In genomic region chr15:79286141-79286540, GRCm38 (mm10) we compare ENCODE assay signal across 30 mouse cellular contexts. TPM values are rescaled to one million over a fixed set of nuclear protein-coding genes. Genes with fewer than 3 reads are reported as not detected.
DNase-seq lines count a peak whose midpoint lies in the region; ATAC-seq and TF ChIP-seq lines count a peak whose summit lies in the region.
"Had no signal": no experiment of that assay in that cellular context is flagged by ENCODE, and none has a peak within 500 bp of the region (broad histone marks: within the 10 kb centered on the region; RNA-seq: fewer than 3 reads in every experiment).

No protein-coding gene starts in this region.

- H3K27me3 ChIP-seq in stomach, embryonic 14.5 days (ENCODE audit: control insufficient read depth, insufficient read depth, low read length), result no peaks in the 10 kb centered on the region
- H3K27me3 ChIP-seq in stomach, postnatal 0 days (ENCODE audit: control insufficient read depth, insufficient read depth, low read length), result no peaks in the 10 kb centered on the region
- H3K27me3 ChIP-seq in kidney, embryonic 15.5 days, result no peaks in the 10 kb centered on the region
- no peaks in the 10 kb centered on the region for H3K27me3 ChIP-seq in heart, embryonic 11.5 days (ENCODE audit: control insufficient read depth, insufficient read depth, low read length)
- H3K27me3 ChIP-seq: embryonic facial prominence, embryonic 13.5 days; forebrain, embryonic 15.5 days; heart, embryonic 13.5 days; limb, embryonic 12.5 days; liver, embryonic 15.5 days; neural tube, embryonic 12.5 days; stomach, embryonic 15.5 days had no signal

- H3K4me2 ChIP-seq in stomach, embryonic 14.5 days (replicated peaks; ENCODE audit: low read depth, low read length), result no peak overlapping the region
- no peak overlapping the region for H3K4me2 ChIP-seq in stomach, postnatal 0 days (replicated peaks; ENCODE audit: low read depth)
- 0 out of 2 replicates have a peak overlapping the region, but pooled peaks have one; percentile 12 for H3K4me2 ChIP-seq in kidney, embryonic 15.5 days
- H3K4me2 ChIP-seq in heart, embryonic 11.5 days, result no peak overlapping the region
- H3K4me2 ChIP-seq: embryonic facial prominence, embryonic 13.5 days; forebrain, embryonic 15.5 days; heart, embryonic 13.5 days; hindbrain, embryonic 14.5 days; limb, embryonic 12.5 days; liver, embryonic 15.5 days; lung, embryonic 14.5 days; midbrain, embryonic 11.5 days; neural tube, embryonic 12.5 days; stomach, embryonic 15.5 days had no signal

- TF ChIP-seq EP300 in stomach, postnatal 0 days (optimal IDR thresholded peaks at IDR 0.05), result no peak

- no peak overlapping the region for H3K9ac ChIP-seq in stomach, embryonic 14.5 days (replicated peaks; ENCODE audit: low read depth, low read length)
- no peak overlapping the region for H3K9ac ChIP-seq in stomach, postnatal 0 days (ENCODE audit: low read length)
- H3K9ac ChIP-seq in kidney, embryonic 15.5 days, result no peak overlapping the region
- H3K9ac ChIP-seq in heart, embryonic 11.5 days (ENCODE audit: low read depth, low read length), result no peak overlapping the region
- H3K9ac ChIP-seq: forebrain, embryonic 15.5 days; heart, embryonic 13.5 days; hindbrain, embryonic 14.5 days; limb, embryonic 12.5 days; liver, embryonic 15.5 days; lung, embryonic 14.5 days; neural tube, embryonic 12.5 days; stomach, embryonic 15.5 days had no signal

- WGBS in stomach, embryonic 14.5 days, result 84% methylated on average over 7 of the region's 7 CpGs
- 76% methylated on average over 7 of the region's 7 CpGs for WGBS in stomach, postnatal 0 days
- 81% methylated on average over 7 of the region's 7 CpGs for WGBS in kidney, embryonic 15.5 days
- 84% methylated on average over 7 of the region's 7 CpGs for WGBS in heart, embryonic 11.5 days (ENCODE audit: insufficient replicate concordance)

- no peak overlapping the region for H3K4me3 ChIP-seq in stomach, embryonic 14.5 days (ENCODE audit: low read depth, low read length)
- H3K4me3 ChIP-seq in stomach, postnatal 0 days (ENCODE audit: low read depth, low read length), result no peak overlapping the region
- H3K4me3 ChIP-seq in kidney, embryonic 15.5 days (replicated peaks), result no peak overlapping the region
- no peak overlapping the region for H3K4me3 ChIP-seq in heart, embryonic 11.5 days (ENCODE audit: low read depth, low read length)
- H3K4me3 ChIP-seq: embryonic facial prominence, embryonic 13.5 days; forebrain, embryonic 10.5 days; forebrain, embryonic 15.5 days; heart, adult 2 months; heart, embryonic 13.5 days; left cerebral cortex, adult 2 months; limb, embryonic 12.5 days; liver, embryonic 15.5 days; myocyte; neural tube, embryonic 12.5 days; stomach, embryonic 15.5 days had no signal

- no peak for TF ChIP-seq CTCF in stomach, postnatal 0 days (IDR thresholded peaks at IDR 0.05; ENCODE audit: low read depth)

- peak overlapping the region; percentile 39; the same call in 1 of the 2 replicates for H3K27ac ChIP-seq in stomach, embryonic 14.5 days (ENCODE audit: low read length)
- H3K27ac ChIP-seq in stomach, postnatal 0 days (replicated peaks), result no peak overlapping the region
- peak overlapping the region; percentile 87 for H3K27ac ChIP-seq in kidney, embryonic 15.5 days
- no peak overlapping the region for H3K27ac ChIP-seq in heart, embryonic 11.5 days (ENCODE audit: low read depth, low read length)
- H3K27ac ChIP-seq: embryonic facial prominence, embryonic 13.5 days; forebrain, embryonic 10.5 days; forebrain, embryonic 15.5 days; heart, adult 2 months; heart, embryonic 13.5 days; hindbrain, embryonic 14.5 days; left cerebral cortex, adult 2 months; limb, embryonic 12.5 days; liver, embryonic 15.5 days; neural tube, embryonic 12.5 days; stomach, embryonic 15.5 days had no signal

- peaks cover 4% of the 10 kb centered on the region; the same call in 1 of the 2 replicates for H3K36me3 ChIP-seq in stomach, embryonic 14.5 days (ENCODE audit: control insufficient read depth, insufficient read depth, low read length)
- no peaks in the 10 kb centered on the region; the same call in 1 of the 2 replicates for H3K36me3 ChIP-seq in stomach, postnatal 0 days (ENCODE audit: control insufficient read depth, insufficient read depth, low read length)
- peaks cover 19% of the 10 kb centered on the region for H3K36me3 ChIP-seq in kidney, embryonic 15.5 days
- no peaks in the 10 kb centered on the region for H3K36me3 ChIP-seq in heart, embryonic 11.5 days (ENCODE audit: control insufficient read depth, insufficient read depth, low read length)
- H3K36me3 ChIP-seq: forebrain, embryonic 15.5 days; stomach, embryonic 15.5 days had no signal

- ATAC-seq in stomach, embryonic 14.5 days (ENCODE audit: insufficient number of reproducible peaks, insufficient read depth, low FRiP score, low read depth), result no peak
- no peak for ATAC-seq in stomach, postnatal 0 days (ENCODE audit: low FRiP score, low TSS enrichment)
- no peak for ATAC-seq in kidney, embryonic 15.5 days (replicated peaks; ENCODE audit: low FRiP score)
- no peak for ATAC-seq in heart, embryonic 11.5 days (replicated peaks; ENCODE audit: insufficient number of reproducible peaks, low FRiP score, low TSS enrichment)
- ATAC-seq: forebrain, embryonic 15.5 days had no signal

- no peaks in the 10 kb centered on the region for H3K9me3 ChIP-seq in stomach, embryonic 14.5 days (ENCODE audit: control insufficient read depth, low read depth, low read length)
- no peaks in the 10 kb centered on the region for H3K9me3 ChIP-seq in stomach, postnatal 0 days (ENCODE audit: control insufficient read depth, low read length)
- no peaks in the 10 kb centered on the region for H3K9me3 ChIP-seq in kidney, embryonic 15.5 days (replicated peaks)
- no peaks in the 10 kb centered on the region for H3K9me3 ChIP-seq in heart, embryonic 11.5 days (replicated peaks; ENCODE audit: control insufficient read depth, low read length)
- H3K9me3 ChIP-seq: embryonic facial prominence, embryonic 13.5 days; forebrain, embryonic 10.5 days; forebrain, embryonic 15.5 days; G1E; heart, embryonic 13.5 days; limb, embryonic 12.5 days; liver, embryonic 15.5 days; neural tube, embryonic 12.5 days; stomach, embryonic 15.5 days had no signal

- H3K4me1 ChIP-seq in stomach, embryonic 14.5 days (ENCODE audit: control insufficient read depth, insufficient read depth, low read length), result no peaks in the 10 kb centered on the region
- peaks cover 4% of the 10 kb centered on the region; the same call in 1 of the 2 replicates for H3K4me1 ChIP-seq in stomach, postnatal 0 days (replicated peaks; ENCODE audit: control insufficient read depth, insufficient read depth)
- H3K4me1 ChIP-seq in kidney, embryonic 15.5 days, result peaks cover 34% of the 10 kb centered on the region
- no peaks in the 10 kb centered on the region for H3K4me1 ChIP-seq in heart, embryonic 11.5 days (ENCODE audit: control insufficient read depth, insufficient read depth, low read length)
- H3K4me1 ChIP-seq: forebrain, embryonic 15.5 days; neural tube, embryonic 12.5 days had no signal

- no peak for DNase-seq in stomach, postnatal 0 days (ENCODE audit: low spot score)
- peak; percentile 69 to 88 for DNase-seq in kidney, postnatal 25 days
- no peak for DNase-seq in lung, postnatal 4 days
- no peak for DNase-seq in frontal cortex, postnatal 14 days (ENCODE audit: low spot score in 2 of 2)
- DNase-seq: adrenal gland, adult 8-10 months; cerebellum, adult 9-10 months; embryo, embryonic 11 days; heart, adult 2 months; heart, postnatal 10 days; lung, embryonic 14.5 days; lung, postnatal 14 days; thymus, postnatal 14 days had no signal

RNA-seq across cellular contexts. Expression of gene Baiap2l2, which starts 0.8 kb away (rescaled TPM):
- polyA plus RNA-seq in stomach, embryonic 14.5 days (2014; fragmentation: Nextera tagmentation; extraction: Ambion mirVana), result 5.9 and 8.6 TPM in 2 replicates
- 4.1 and 4.9 TPM in 2 replicates for polyA plus RNA-seq in stomach, postnatal 0 days (2015; fragmentation: Nextera tagmentation; extraction: Ambion mirVana)
- 13.4 and 14.3 TPM in 2 replicates for polyA plus RNA-seq in kidney, embryonic 15.5 days (2015; fragmentation: Nextera tagmentation; extraction: Ambion mirVana)
- 11.1 and 14.0 TPM in 2 replicates for polyA plus RNA-seq in heart, embryonic 11.5 days (2014; fragmentation: Nextera tagmentation; extraction: Ambion mirVana)
- polyA plus RNA-seq: G1E had no signal

RNA-seq across cellular contexts. Expression of gene Slc16a8, which starts 31.6 kb away (rescaled TPM):
- 0.18 and 0.19 TPM in 2 replicates for polyA plus RNA-seq in stomach, embryonic 14.5 days (2014; fragmentation: Nextera tagmentation; extraction: Ambion mirVana)
- 0.10 and 0.12 TPM in 2 replicates for polyA plus RNA-seq in stomach, postnatal 0 days (2015; fragmentation: Nextera tagmentation; extraction: Ambion mirVana)
- polyA plus RNA-seq in kidney, embryonic 15.5 days (2015; fragmentation: Nextera tagmentation; extraction: Ambion mirVana), result 0.12 and 0.26 TPM in 2 replicates
- polyA plus RNA-seq in heart, embryonic 11.5 days (2014; fragmentation: Nextera tagmentation; extraction: Ambion mirVana), result 0.17 TPM in 1 of 2 replicates, not detected in the other
- polyA plus RNA-seq: forebrain, embryonic 10.5 days; frontal cortex, adult 2 months; G1E; liver, adult 2 months; liver, embryonic 15.5 days had no signal

RNA-seq across cellular contexts. Expression of gene Pla2g6, which starts 42.0 kb away (rescaled TPM):
- 16.6 and 17.4 TPM in 2 replicates for polyA plus RNA-seq in stomach, embryonic 14.5 days (2014; fragmentation: Nextera tagmentation; extraction: Ambion mirVana)
- 8.8 and 9.4 TPM in 2 replicates for polyA plus RNA-seq in stomach, postnatal 0 days (2015; fragmentation: Nextera tagmentation; extraction: Ambion mirVana)
- 16.9 and 17.7 TPM in 2 replicates for polyA plus RNA-seq in kidney, embryonic 15.5 days (2015; fragmentation: Nextera tagmentation; extraction: Ambion mirVana)
- 11.6 and 12.9 TPM in 2 replicates for polyA plus RNA-seq in heart, embryonic 11.5 days (2014; fragmentation: Nextera tagmentation; extraction: Ambion mirVana)

RNA-seq across cellular contexts. Expression of gene Gm49486, which starts 57.0 kb away (rescaled TPM):
- polyA plus RNA-seq in stomach, embryonic 14.5 days (2014; fragmentation: Nextera tagmentation; extraction: Ambion mirVana), result 0.93 and 1.3 TPM in 2 replicates
- 0.23 and 0.27 TPM in 2 replicates for polyA plus RNA-seq in stomach, postnatal 0 days (2015; fragmentation: Nextera tagmentation; extraction: Ambion mirVana)
- 0.67 and 0.74 TPM in 2 replicates for polyA plus RNA-seq in kidney, embryonic 15.5 days (2015; fragmentation: Nextera tagmentation; extraction: Ambion mirVana)
- polyA plus RNA-seq in heart, embryonic 11.5 days (2014; fragmentation: Nextera tagmentation; extraction: Ambion mirVana), result 0.59 and 0.64 TPM in 2 replicates
- polyA plus RNA-seq: G1E; liver, adult 2 months; liver, embryonic 15.5 days had no signal

RNA-seq across cellular contexts. Expression of gene Pick1, which starts 57.2 kb away (rescaled TPM):
- polyA plus RNA-seq in stomach, embryonic 14.5 days (2014; fragmentation: Nextera tagmentation; extraction: Ambion mirVana), result 28.7 and 33.1 TPM in 2 replicates
- 25.7 and 26.7 TPM in 2 replicates for polyA plus RNA-seq in stomach, postnatal 0 days (2015; fragmentation: Nextera tagmentation; extraction: Ambion mirVana)
- 45.5 and 49.8 TPM in 2 replicates for polyA plus RNA-seq in kidney, embryonic 15.5 days (2015; fragmentation: Nextera tagmentation; extraction: Ambion mirVana)
- 17.6 and 19.3 TPM in 2 replicates for polyA plus RNA-seq in heart, embryonic 11.5 days (2014; fragmentation: Nextera tagmentation; extraction: Ambion mirVana)

Comparison
In these comparisons a context has a peak if more than half of its experiments do, and no peak if none do; other contexts are left out.
1. H3K27ac ChIP-seq: peak in stomach, embryonic 14.5 days (single experiment) and kidney, embryonic 15.5 days (single experiment); none in stomach, postnatal 0 days (single experiment) and heart, embryonic 11.5 days (single experiment).
2. DNase-seq: peak in kidney, postnatal 25 days (2 of 2); none in stomach, postnatal 0 days (single experiment), lung, postnatal 4 days (0 of 2) and frontal cortex, postnatal 14 days (0 of 2).